Mouse (Mus musculus) forebrain, embryonic 16.5 days (tissue): ENCODE results near the gene Ints14. TPM values are rescaled to one million over a fixed set of nuclear protein-coding genes. Genes with fewer than 3 reads are reported as not detected.

Source experiments
- ATAC-seq: fragments of 200-750 bp; cut with Nextera tagmentation; 2 replicates; pipeline ENCODE4 v1.8.0; 2017; ENCODE audit warnings: mild to moderate bottlenecking, moderate library complexity
- H3K27ac ChIP-seq: fragments of 300-500 bp; sonication (generic); 2 replicates; pipeline ENCODE4 v1.5.1; 2014; ENCODE audit warnings: low read length, control low read depth
- H3K27me3 ChIP-seq: fragments of 300-500 bp; sonication (generic); replicated peaks from 2 replicates; pipeline ENCODE4 v1.6.1; 2014; ENCODE audit warnings: low read length; ENCODE audit not compliant: control insufficient read depth, insufficient read depth
- H3K36me3 ChIP-seq: fragments of 300-500 bp; sonication (generic); 2 replicates; pipeline ENCODE4 v1.6.1; 2014; ENCODE audit not compliant: control insufficient read depth, insufficient read depth
- H3K4me1 ChIP-seq: fragments of 300-500 bp; sonication (generic); replicated peaks from 2 replicates; pipeline ENCODE4 v1.6.1; 2014; ENCODE audit warnings: low read length; ENCODE audit not compliant: control insufficient read depth, insufficient read depth
- H3K4me2 ChIP-seq: fragments of 300-500 bp; sonication (generic); 2 replicates; pipeline ENCODE4 v1.6.1; 2014; ENCODE audit warnings: mild to moderate bottlenecking, low read length, control low read depth
- H3K4me3 ChIP-seq: fragments of 300-500 bp; sonication (generic); replicated peaks from 2 replicates; pipeline ENCODE4 v1.5.1; 2014; ENCODE audit warnings: mild to moderate bottlenecking, low read length, control low read depth
- H3K9ac ChIP-seq: fragments of 300-500 bp; sonication (generic); replicated peaks from 2 replicates; pipeline ENCODE4 v1.6.1; 2014; ENCODE audit warnings: low read depth, low read length, control low read depth
- H3K9me3 ChIP-seq: fragments of 300-500 bp; sonication (generic); 2 replicates; pipeline ENCODE4 v1.6.1; 2016; ENCODE audit warnings: low read length; ENCODE audit not compliant: control insufficient read depth
- WGBS: fragments of 180-500 bp; shearing (Covaris S2); extraction: QIAGEN DNeasy Blood & Tissue Kit; methylation state at CpG from one replicate; pipeline ENCODE4 v1.1.7; 2014; 5-methylcytosine and 5-hydroxymethylcytosine counted together
- polyA plus RNA-seq: library from polyadenylated mRNA; unstranded; fragments of >200 nt; fragmentation: Nextera tagmentation; extraction: Ambion mirVana; gene quantifications from 2 replicates; pipeline ENCODE4 v1.2.1, GENCODE M21; 2015

The Ints14 gene
- polyA plus RNA-seq, 1 experiment from 2014 or later = 43.2 TPM

- no peak overlapping the region for H3K4me3 ChIP-seq
- no peak overlapping the region for H3K27ac ChIP-seq
- H3K4me2 ChIP-seq = no peak overlapping the region
- H3K9ac ChIP-seq = no peak overlapping the region
- H3K4me1 ChIP-seq = no peaks in the 10 kb centered on the region
- 23% methylated on average over 11 of the region's 11 CpGs for WGBS
- no peaks in the 10 kb centered on the region for H3K9me3 ChIP-seq
- no peak for ATAC-seq
- H3K27me3 ChIP-seq = no peaks in the 10 kb centered on the region
- no peaks in the 10 kb centered on the region for H3K36me3 ChIP-seq
Measured at GRCm38 (mm10) chr9:64943997-64944396, 16.7 kb upstream of the Ints14 start.

DNA sequence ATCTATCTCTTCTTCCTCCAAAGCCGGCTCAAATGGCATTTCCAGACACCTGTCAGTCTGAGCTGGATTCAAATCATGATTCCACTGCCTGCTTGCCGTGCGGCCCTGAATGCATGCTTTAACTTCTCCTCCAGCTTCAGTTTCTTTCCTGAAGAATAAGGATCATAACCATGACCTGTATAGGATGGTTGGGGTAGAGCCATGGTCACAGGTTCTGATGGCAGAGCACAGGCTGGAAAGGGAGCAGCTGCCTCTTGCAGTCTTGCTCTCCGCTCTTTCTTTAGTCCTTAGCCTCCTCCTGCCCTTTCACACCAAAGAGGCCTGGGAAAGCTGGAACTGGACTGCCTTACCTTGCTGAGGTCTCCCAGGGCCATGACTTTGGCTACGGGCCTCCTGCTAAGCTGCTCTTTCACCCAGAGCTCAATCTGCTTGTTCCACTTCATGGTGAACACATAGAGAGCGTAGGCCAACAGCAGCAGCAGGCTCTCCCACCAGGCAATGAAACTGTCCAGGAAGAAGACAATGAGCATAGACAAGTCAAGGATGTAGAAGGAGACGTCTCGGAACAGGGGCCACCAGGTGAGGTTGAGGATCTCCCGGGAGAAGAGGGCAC, 13.1 kb upstream of the Ints14 start:
- Histone ChIP-seq H3K4me2 (no peak overlapping the region), H3K27me3 (no peaks in the 10 kb centered on the region; the same call in 1 of the 2 replicates), H3K4me1 (no peaks in the 10 kb centered on the region), H3K27ac (no peak overlapping the region), H3K4me3 (no peak overlapping the region), H3K36me3 (no peaks in the 10 kb centered on the region), H3K9me3 (no peaks in the 10 kb centered on the region), H3K9ac (no peak overlapping the region)
- ATAC-seq = no peak
- 84% methylated on average over 9 of the region's 9 CpGs for WGBS

GRCm38 (mm10) chr9:64951161-64951657, 9.5 kb upstream of the Ints14 start, which contains the start of gene Slc24a1:
TSS of gene Slc24a1 (minus strand) at chr9:64951607.
- WGBS = 32% methylated on average over 11 of the region's 11 CpGs
- Histone ChIP-seq H3K27ac (no peak within 1 kb of the TSS), H3K4me1 (no peaks in the 10 kb centered on the region), H3K9me3 (no peaks in the 10 kb centered on the region), H3K4me3 (no peak within 1 kb of the TSS), H3K4me2 (no peak within 1 kb of the TSS), H3K9ac (no peak within 1 kb of the TSS), H3K36me3 (no peaks in the 10 kb centered on the region), H3K27me3 (no peaks in the 10 kb centered on the region; the same call in 1 of the 2 replicates)
- ATAC-seq = no peak

GRCm38 (mm10) chr9:64952055-64952454, 8.7 kb upstream of the Ints14 start:
- H3K27me3 ChIP-seq = no peaks in the 10 kb centered on the region; the same call in 1 of the 2 replicates
- no peak overlapping the region for H3K27ac ChIP-seq
- no peaks in the 10 kb centered on the region for H3K9me3 ChIP-seq
- H3K4me1 ChIP-seq = no peaks in the 10 kb centered on the region
- WGBS = 13% methylated on average over 5 of the region's 5 CpGs
- no peak overlapping the region for H3K4me3 ChIP-seq
- 0 out of 2 replicates have a peak, but pooled peaks have one; percentile 26 for ATAC-seq
- H3K36me3 ChIP-seq = no peaks in the 10 kb centered on the region
- no peak overlapping the region for H3K9ac ChIP-seq
- no peak overlapping the region for H3K4me2 ChIP-seq

DNA sequence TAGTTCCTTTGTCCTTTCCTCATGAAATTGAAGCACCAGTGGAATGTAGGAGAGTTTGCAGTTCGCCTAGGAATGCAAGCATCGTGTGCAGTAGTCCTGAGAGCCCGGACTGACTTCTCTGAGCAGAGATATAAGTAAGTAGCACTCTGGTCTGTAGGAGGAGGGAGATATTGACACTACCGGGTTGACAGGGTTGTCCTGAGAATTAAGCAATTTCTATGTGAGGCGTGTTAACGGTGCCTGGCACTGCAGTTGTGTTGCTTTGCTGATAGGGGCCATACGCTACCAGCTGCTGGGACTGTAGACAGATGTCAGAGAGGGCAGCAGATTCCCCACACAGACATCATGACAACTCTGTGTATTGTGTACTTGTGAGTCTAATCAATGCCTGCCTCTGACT, 7.5 kb upstream of the Ints14 start:
- ATAC-seq = no peak
- WGBS = 80% methylated on average over 7 of the region's 7 CpGs
- Histone ChIP-seq H3K4me3 (no peak overlapping the region), H3K27me3 (no peaks in the 10 kb centered on the region; the same call in 1 of the 2 replicates), H3K27ac (no peak overlapping the region), H3K9ac (no peak overlapping the region), H3K9me3 (no peaks in the 10 kb centered on the region), H3K4me1 (no peaks in the 10 kb centered on the region), H3K36me3 (no peaks in the 10 kb centered on the region), H3K4me2 (no peak overlapping the region)

- ATAC-seq = no peak
- no peak overlapping the region for H3K4me2 ChIP-seq
Measured at GRCm38 (mm10) chr9:64956337-64956736, 4.4 kb upstream of the Ints14 start.

DNA sequence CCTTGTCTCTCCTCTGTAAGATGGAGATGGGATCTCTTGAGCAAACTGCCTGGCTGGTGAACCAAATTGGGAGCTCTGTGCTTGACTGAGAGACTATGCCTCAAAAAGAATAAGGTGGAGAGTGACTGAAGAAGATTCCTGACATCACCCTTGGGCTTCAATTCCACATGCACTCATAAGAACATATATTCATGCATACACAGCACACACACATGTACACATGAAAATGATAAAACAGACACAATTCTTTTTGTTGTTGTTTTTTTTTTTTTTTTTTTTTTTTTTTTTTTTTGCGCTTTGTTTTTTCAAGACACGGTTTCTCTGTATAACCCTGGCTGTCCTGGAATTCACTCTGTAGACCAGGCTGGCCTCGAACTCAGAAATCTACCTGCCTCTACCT, 3.4 kb upstream of the Ints14 start:
- Histone ChIP-seq H3K27me3 (no peaks in the 10 kb centered on the region), H3K9ac (no peak overlapping the region), H3K27ac (no peak overlapping the region), H3K36me3 (no peaks in the 10 kb centered on the region), H3K4me1 (peaks cover 14% of the 10 kb centered on the region), H3K4me3 (no peak overlapping the region), H3K9me3 (no peaks in the 10 kb centered on the region), H3K4me2 (no peak overlapping the region)
- no peak for ATAC-seq
- 93% methylated on average over 3 of the region's 3 CpGs for WGBS

More at GRCm38 (mm10) chr9:64956337-64956736, 4.4 kb upstream of the Ints14 start:
- no peak overlapping the region for H3K27ac ChIP-seq
- H3K4me1 ChIP-seq = peaks cover 8% of the 10 kb centered on the region
- H3K27me3 ChIP-seq = no peaks in the 10 kb centered on the region; the same call in 1 of the 2 replicates
- H3K36me3 ChIP-seq = no peaks in the 10 kb centered on the region
- 18% methylated on average over 12 of the region's 12 CpGs for WGBS
- H3K9me3 ChIP-seq = no peaks in the 10 kb centered on the region
- no peak overlapping the region for H3K4me3 ChIP-seq
- H3K9ac ChIP-seq = no peak overlapping the region

GRCm38 (mm10) chr9:64960978-64961320, 244 bp downstream of the Ints14 start:
- Histone ChIP-seq H3K27me3 (no peaks in the 10 kb centered on the region), H3K36me3 (peaks cover 12% of the 10 kb centered on the region), H3K9me3 (no peaks in the 10 kb centered on the region), H3K4me3 (peak overlapping the region; percentile 68), H3K27ac (peak overlapping the region; percentile 73), H3K9ac (peak overlapping the region; percentile 81), H3K4me2 (peak overlapping the region; percentile 86), H3K4me1 (peaks cover 14% of the 10 kb centered on the region)
- WGBS = 0% methylated on average over 17 of the region's 17 CpGs
- peak; percentile 78; the same call in 1 of the 2 replicates for ATAC-seq

- H3K4me1 ChIP-seq = no peaks in the 10 kb centered on the region
- ATAC-seq = no peak
- no peak overlapping the region for H3K9ac ChIP-seq
- 83% methylated on average over 3 of the region's 3 CpGs for WGBS
- no peaks in the 10 kb centered on the region for H3K9me3 ChIP-seq
- peaks cover 53% of the 10 kb centered on the region for H3K36me3 ChIP-seq
- no peak overlapping the region for H3K4me2 ChIP-seq
- no peak overlapping the region for H3K27ac ChIP-seq
- no peaks in the 10 kb centered on the region for H3K27me3 ChIP-seq
- no peak overlapping the region for H3K4me3 ChIP-seq
Measured at GRCm38 (mm10) chr9:64980548-64980947, 19.8 kb downstream of the Ints14 start.
